Mouse (Mus musculus) kidney, adult 2 months (tissue): ENCODE measurements around the gene Rfx4.

Experiments
- CTCF ChIP-seq: fragments of 200-500 bp; conservative IDR thresholded peaks from 2 replicates; pipeline ENCODE4 v1.5.1; 2011; ENCODE audit warnings: low read depth, mild to moderate bottlenecking, control low read depth, low read length, moderate library complexity, mixed read lengths; ENCODE audit not compliant: insufficient read depth, insufficient read length
- POLR2A ChIP-seq: fragments of 200-500 bp; IDR thresholded peaks from one replicate; pipeline ENCODE4 v1.6.1; 2011; ENCODE audit warnings: low read depth, low read length, control low read depth

GRCm38 (mm10) chr10:84819669-84820068 is 63.8 kb downstream of the Rfx4 start:
- TF ChIP-seq CTCF: no peak
- TF ChIP-seq POLR2A: no peak
